Mouse (Mus musculus) neutrophil, adult 5-6 weeks (primary cell): ENCODE measurements around the gene Med24. TPM values are rescaled to one million over a fixed set of nuclear protein-coding genes. Genes with fewer than 3 reads are reported as not detected.
"Not testable (repeated sequence)": the region's sequence is repeated elsewhere in the genome, so short reads cannot be mapped to it uniquely, and the experiment has no call there.

ENCODE experiments used
- ATAC-seq: fragments of 151-379, 151-347 bp; 2 replicates; pipeline ENCODE4 v1.8.0; 2017; ENCODE audit warnings: mild to moderate bottlenecking, moderate TSS enrichment; ENCODE audit not compliant: insufficient number of reproducible peaks, poor library complexity, low FRiP score, severe bottlenecking; ENCODE audit errors: extremely low read depth
- total RNA-seq: library from RNA; stranded (forward); fragments of 200-1000 nt; gene quantifications from 2 replicates; pipeline ENCODE4 v1.2.3, GENCODE M21; 2017

Med24 gene
- total RNA-seq, 1 experiment from 2014 or later = 21.3 TPM

GRCm38 (mm10) chr11:98748506-98749416 lies 19.5 kb upstream of the Med24 start:
- no peak for ATAC-seq

- no peak for ATAC-seq
These were observed 18.7 kb upstream of the Med24 start for GRCm38 (mm10) chr11:98747804-98748505.

GRCm38 (mm10) chr11:98746855-98747693 lies 17.8 kb upstream of the Med24 start:
- ATAC-seq = peak; percentile 18; the same call in 1 of the 2 replicates

GRCm38 (mm10) chr11:98745932-98746853 lies 17.0 kb upstream of the Med24 start:
- no peak for ATAC-seq

- ATAC-seq = no peak
These were observed 15.3 kb upstream of the Med24 start for GRCm38 (mm10) chr11:98744456-98745019.

- ATAC-seq = no peak
These were observed 14.6 kb upstream of the Med24 start for GRCm38 (mm10) chr11:98743655-98744345.

GRCm38 (mm10) chr11:98742397-98743291 lies 13.4 kb upstream of the Med24 start:
- ATAC-seq = no peak

- peak; percentile 48 for ATAC-seq
These were observed 12.6 kb upstream of the Med24 start for GRCm38 (mm10) chr11:98741622-98742396.

GRCm38 (mm10) chr11:98741051-98741620 lies 11.9 kb upstream of the Med24 start:
- no peak for ATAC-seq

- ATAC-seq = no peak
These were observed 11.3 kb upstream of the Med24 start, which contains the start of gene Thra for GRCm38 (mm10) chr11:98740393-98741050. Gene Thra, plus strand, starts transcription at chr11:98740638.

GRCm38 (mm10) chr11:98740026-98740392 lies 10.8 kb upstream of the Med24 start:
- no peak for ATAC-seq

GRCm38 (mm10) chr11:98738925-98739324 lies 9.7 kb upstream of the Med24 start:
- no peak for ATAC-seq

GRCm38 (mm10) chr11:98738428-98738911 lies 9.2 kb upstream of the Med24 start:
- no peak for ATAC-seq

- ATAC-seq = not testable (repeated sequence)
These were observed 8.0 kb upstream of the Med24 start for GRCm38 (mm10) chr11:98737220-98737619.

GRCm38 (mm10) chr11:98736176-98736575 lies 6.9 kb upstream of the Med24 start:
- no peak for ATAC-seq
